10 mouse cellular contexts compared by ENCODE assay signal in genomic region chr10:122528973-122529703, GRCm38 (mm10).
DNase-seq lines count a peak whose midpoint lies in the region; ATAC-seq lines count a peak whose summit lies in the region.
"Had no signal": no experiment of that assay in that cellular context is flagged by ENCODE, and none has a peak within 500 bp of the region (broad histone marks: within the 10 kb centered on the region; RNA-seq: fewer than 3 reads in every experiment).

No protein-coding gene starts in this region.

- no peak overlapping the region for H3K4me3 ChIP-seq in heart, embryonic 11.5 days (ENCODE audit: low read depth, low read length)
- H3K4me3 ChIP-seq: erythroblast, embryonic 14.5 days; limb, embryonic 13.5 days had no signal

- no peak for ATAC-seq in heart, embryonic 11.5 days (replicated peaks; ENCODE audit: insufficient number of reproducible peaks, low FRiP score, low TSS enrichment)

- H3K36me3 ChIP-seq in heart, embryonic 11.5 days (ENCODE audit: control insufficient read depth, insufficient read depth, low read length) = no peaks in the 10 kb centered on the region
- H3K36me3 ChIP-seq: limb, embryonic 13.5 days had no signal

- H3K4me2 ChIP-seq in heart, embryonic 11.5 days = no peak overlapping the region
- H3K4me2 ChIP-seq: limb, embryonic 13.5 days had no signal

- 43% methylated on average over 4 of the region's 4 CpGs for WGBS in heart, embryonic 11.5 days (ENCODE audit: insufficient replicate concordance)
- 39% methylated on average over 4 of the region's 4 CpGs for WGBS in large intestine, adult 2 months

- no peak overlapping the region for H3K9ac ChIP-seq in heart, embryonic 11.5 days (ENCODE audit: low read depth, low read length)
- H3K9ac ChIP-seq: limb, embryonic 13.5 days had no signal

- H3K4me1 ChIP-seq in heart, embryonic 11.5 days (ENCODE audit: control insufficient read depth, insufficient read depth, low read length) = no peaks in the 10 kb centered on the region

- no peak overlapping the region for H3K27ac ChIP-seq in heart, embryonic 11.5 days (ENCODE audit: low read depth, low read length)
- H3K27ac ChIP-seq: limb, embryonic 13.5 days had no signal

- peak; percentile 29 for DNase-seq in heart, postnatal 4 days
- DNase-seq in thymus, postnatal 0 days (ENCODE audit: low spot score) = peak; percentile 69
- no peak for DNase-seq in thymus, adult 18-20 months
- DNase-seq in c-Kit-positive CD71-negative TER-119-negative erythroid progenitor cells, embryonic 14.5 days (ENCODE audit: low read depth) = peak; percentile 56
- DNase-seq in large intestine, adult 2 months (ENCODE audit: low read depth, low spot score) = peak; percentile 37
- no peak for DNase-seq in spleen, postnatal 10 days (ENCODE audit: low spot score in 2 of 2)
- DNase-seq in right cerebral cortex, postnatal 36 days (ENCODE audit: low spot score in 2 of 2) = no peak

- H3K9me3 ChIP-seq in heart, embryonic 11.5 days (replicated peaks; ENCODE audit: control insufficient read depth, low read length) = no peaks in the 10 kb centered on the region
- H3K9me3 ChIP-seq: limb, embryonic 13.5 days had no signal

- no peaks in the 10 kb centered on the region for H3K27me3 ChIP-seq in heart, embryonic 11.5 days (ENCODE audit: control insufficient read depth, insufficient read depth, low read length)
- H3K27me3 ChIP-seq: limb, embryonic 13.5 days had no signal

Comparison
In these comparisons a context has a peak if more than half of its experiments do, and no peak if none do; other contexts are left out.
1. DNase-seq: peak in heart, postnatal 4 days (single experiment), thymus, postnatal 0 days (single experiment), c-Kit-positive CD71-negative TER-119-negative erythroid progenitor cells, embryonic 14.5 days (single experiment) and large intestine, adult 2 months (single experiment); none in thymus, adult 18-20 months (0 of 2), spleen, postnatal 10 days (0 of 2) and right cerebral cortex, postnatal 36 days (0 of 2).